Mouse (Mus musculus): ENCODE results near the gene E330034G19Rik.

E330034G19Rik gene

DNA sequence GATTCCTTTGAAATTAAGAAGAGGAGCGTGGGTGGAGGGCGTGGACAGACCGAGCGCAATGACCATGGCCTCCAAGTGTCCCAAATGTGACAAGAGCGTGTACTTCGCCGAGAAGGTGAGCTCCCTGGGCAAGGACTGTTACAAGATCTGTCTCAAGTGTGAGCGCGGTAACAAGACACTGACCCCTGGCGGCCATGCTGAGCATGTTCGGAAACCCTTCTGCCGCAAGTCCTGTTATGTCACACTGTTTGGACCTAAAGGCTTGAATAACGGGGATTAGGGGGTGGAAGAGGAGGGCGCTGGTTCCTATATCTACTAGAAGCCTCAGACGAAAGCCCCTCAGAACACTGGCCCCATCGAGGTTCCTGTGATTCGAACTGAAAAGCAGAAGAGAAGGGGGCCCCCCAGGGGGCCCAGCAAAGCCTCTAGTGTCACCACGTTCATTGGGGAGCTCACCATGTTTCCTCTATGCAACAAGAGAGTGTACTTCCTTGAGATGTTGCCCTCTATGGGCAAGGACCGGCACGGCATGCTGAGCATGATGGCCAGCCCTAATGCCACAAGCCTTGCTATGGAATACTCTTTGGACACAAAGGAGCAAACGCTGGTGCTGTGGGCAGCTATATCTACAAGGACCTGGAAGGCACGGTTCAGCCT lies 65.4 kb downstream of the E330034G19Rik start:
- no peak for DNase-seq (ENCODE audit: low read depth)
